Mouse (Mus musculus): ENCODE results near the gene Dynll1.
"Not testable (repeated sequence)": the region's sequence is repeated elsewhere in the genome, so short reads cannot be mapped to it uniquely, and the experiment has no call there.

Gene Dynll1

GRCm38 (mm10) chr5:115312816-115313667 lies 12.2 kb upstream of the Dynll1 start:
- in situ Hi-C loops (cut with MboI, MseI) = no loop called here

- in situ Hi-C loops (cut with MboI, MseI) = no loop called here
Measured at GRCm38 (mm10) chr5:115312354-115312753, 11.6 kb upstream of the Dynll1 start.

- in situ Hi-C loops (cut with MboI, MseI) = not testable (repeated sequence)
Measured at GRCm38 (mm10) chr5:115302190-115302589, 1.4 kb upstream of the Dynll1 start.

- in situ Hi-C loops (cut with MboI, MseI) = no loop called here
Measured at GRCm38 (mm10) chr5:115301615-115302014, 816 bp upstream of the Dynll1 start.

GRCm38 (mm10) chr5:115300035-115300744 lies 609 bp downstream of the Dynll1 start:
- in situ Hi-C loops (cut with MboI, MseI) = no loop called here

GRCm38 (mm10) chr5:115296347-115296746 lies 4.5 kb downstream of the Dynll1 start:
- in situ Hi-C loops (cut with MboI, MseI) = no loop called here

- in situ Hi-C loops (cut with MboI, MseI) = no loop called here
Measured at GRCm38 (mm10) chr5:115294173-115294572, 6.6 kb downstream of the Dynll1 start.

- in situ Hi-C loops (cut with MboI, MseI) = no loop called here
Measured at GRCm38 (mm10) chr5:115284735-115285134, 16.1 kb downstream of the Dynll1 start.

GRCm38 (mm10) chr5:115280050-115280687 lies 20.6 kb downstream of the Dynll1 start:
- in situ Hi-C loops (cut with MboI, MseI) = no loop called here

GRCm38 (mm10) chr5:115279226-115280049 lies 21.4 kb downstream of the Dynll1 start, which contains the start of gene Coq5:
Gene Coq5, plus strand, starts transcription at chr5:115279666.
- in situ Hi-C loops (cut with MboI, MseI) = no loop called here

GRCm38 (mm10) chr5:115278785-115279184 lies 22.0 kb downstream of the Dynll1 start:
- in situ Hi-C loops (cut with MboI, MseI) = no loop called here

- in situ Hi-C loops (cut with MboI, MseI) = no loop called here
Measured at GRCm38 (mm10) chr5:115278053-115278452, 22.7 kb downstream of the Dynll1 start.

GRCm38 (mm10) chr5:115275998-115276397 lies 24.8 kb downstream of the Dynll1 start:
- in situ Hi-C loops (cut with MboI, MseI) = no loop called here

- in situ Hi-C loops (cut with MboI, MseI) = no loop called here
Measured at GRCm38 (mm10) chr5:115274771-115275170, 26.0 kb downstream of the Dynll1 start.

- in situ Hi-C loops (cut with MboI, MseI) = no loop called here
Measured at GRCm38 (mm10) chr5:115274353-115274752, 26.4 kb downstream of the Dynll1 start.

- in situ Hi-C loops (cut with MboI, MseI) = no loop called here
Measured at GRCm38 (mm10) chr5:115273549-115274135, 27.2 kb downstream of the Dynll1 start.

- in situ Hi-C loops (cut with MboI, MseI) = no loop called here
Measured at GRCm38 (mm10) chr5:115272812-115273548, 27.8 kb downstream of the Dynll1 start, which contains the start of gene Rnf10. Gene Rnf10, minus strand, starts transcription at chr5:115272898.

- in situ Hi-C loops (cut with MboI, MseI) = no loop called here
Measured at GRCm38 (mm10) chr5:115271931-115272811, 28.6 kb downstream of the Dynll1 start.

- in situ Hi-C loops (cut with MboI, MseI) = no loop called here
Measured at GRCm38 (mm10) chr5:115269969-115270368, 30.8 kb downstream of the Dynll1 start.

All from T-helper 1 cell (primary cell).